Mouse (Mus musculus): ENCODE data around the gene Mrps31. TPM values are rescaled to one million over a fixed set of nuclear protein-coding genes. Genes with fewer than 3 reads are reported as not detected.

Mrps31 gene
- total RNA-seq, 2 experiments from 2014 or later = 0.96 to 6.4 TPM

Other genes starting within 250 kb of the Mrps31 start
- 4.4 and 7.1 TPM in 2 replicates for gene Nek3, start 244.9 kb upstream of the Mrps31 start, total RNA-seq (2015; ENCODE audit: low replicate concordance)
- 5.9 and 7.7 TPM in 2 replicates for gene Nek3, start 244.9 kb upstream of the Mrps31 start, total RNA-seq (2017; ENCODE audit: low replicate concordance)
- 28.0 and 39.6 TPM in 2 replicates for gene Ckap2, start 225.5 kb upstream of the Mrps31 start, total RNA-seq (2015; ENCODE audit: low replicate concordance)
- 34.1 and 40.0 TPM in 2 replicates for gene Ckap2, start 225.5 kb upstream of the Mrps31 start, total RNA-seq (2017; ENCODE audit: low replicate concordance)
- 10.0 and 12.3 TPM in 2 replicates for gene Vps36, start 218.6 kb upstream of the Mrps31 start, total RNA-seq (2015; ENCODE audit: low replicate concordance)
- gene Vps36, start 218.6 kb upstream of the Mrps31 start, total RNA-seq (2017; ENCODE audit: low replicate concordance) = 8.5 and 11.8 TPM in 2 replicates
- gene Thsd1, start 184.0 kb upstream of the Mrps31 start, total RNA-seq (2015; ENCODE audit: low replicate concordance) = 0.21 and 0.58 TPM in 2 replicates
- 0.28 TPM in 1 of 2 replicates, not detected in the other for gene Thsd1, start 184.0 kb upstream of the Mrps31 start, total RNA-seq (2017; ENCODE audit: low replicate concordance)
- not detected in 2 replicates for gene Tpte, start 127.9 kb upstream of the Mrps31 start, total RNA-seq (2015; ENCODE audit: low replicate concordance)
- gene Tpte, start 127.9 kb upstream of the Mrps31 start, total RNA-seq (2017; ENCODE audit: low replicate concordance) = not detected in 2 replicates
- gene Slc25a15, start 12.8 kb upstream of the Mrps31 start, total RNA-seq (2015; ENCODE audit: low replicate concordance) = 1.3 TPM in 1 of 2 replicates, not detected in the other
- 0.85 and 1.5 TPM in 2 replicates for gene Slc25a15, start 12.8 kb upstream of the Mrps31 start, total RNA-seq (2017; ENCODE audit: low replicate concordance)